Mouse (Mus musculus) induced T-regulatory cell, adult 2 months (primary cell): ENCODE data around the gene Atp10b.

Source experiments
- DNase-seq: peaks from one replicate; pipeline ENCODE4 v3.0.0-alpha.2; 2012; ENCODE audit warnings: low read depth

Atp10b gene

DNA sequence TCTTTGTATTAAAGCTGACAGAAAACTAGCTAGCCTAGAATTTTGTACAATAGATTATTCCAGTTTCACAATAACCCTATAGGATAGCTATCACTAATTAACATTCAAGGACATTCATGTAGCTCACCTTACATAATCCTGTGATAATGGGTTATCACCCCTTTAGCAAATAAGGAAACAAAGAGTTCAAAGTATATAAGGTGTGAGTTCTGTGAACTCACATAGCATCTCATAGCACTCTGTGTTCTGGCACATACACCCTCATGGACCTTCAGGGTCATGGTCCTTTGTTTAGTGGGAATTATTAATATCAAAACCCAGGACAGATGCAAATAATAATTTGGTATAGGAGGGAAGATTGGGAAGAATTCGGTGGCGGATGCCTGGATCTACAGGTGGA is 50.4 kb downstream of the Atp10b start:
- no peak for DNase-seq

DNA sequence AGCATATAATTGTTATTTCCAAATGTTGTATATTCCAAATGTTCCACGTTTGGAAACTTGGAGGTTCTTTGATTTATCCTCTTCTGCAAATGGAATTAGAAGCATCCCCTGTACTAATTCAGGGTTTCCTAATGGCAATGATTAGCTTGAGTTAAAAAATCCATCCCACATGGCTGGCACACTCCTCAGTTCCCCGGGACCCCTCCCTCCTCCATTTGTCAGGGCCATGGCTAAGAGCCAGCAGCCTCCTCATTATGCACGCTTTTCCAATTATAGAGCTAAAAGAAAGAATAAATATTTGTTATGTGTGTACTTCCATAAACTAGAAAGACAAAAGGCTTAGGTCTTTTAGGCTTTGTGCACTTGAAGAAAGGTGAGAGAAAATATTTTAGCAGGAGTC is 53.9 kb downstream of the Atp10b start:
- no peak for DNase-seq

DNA sequence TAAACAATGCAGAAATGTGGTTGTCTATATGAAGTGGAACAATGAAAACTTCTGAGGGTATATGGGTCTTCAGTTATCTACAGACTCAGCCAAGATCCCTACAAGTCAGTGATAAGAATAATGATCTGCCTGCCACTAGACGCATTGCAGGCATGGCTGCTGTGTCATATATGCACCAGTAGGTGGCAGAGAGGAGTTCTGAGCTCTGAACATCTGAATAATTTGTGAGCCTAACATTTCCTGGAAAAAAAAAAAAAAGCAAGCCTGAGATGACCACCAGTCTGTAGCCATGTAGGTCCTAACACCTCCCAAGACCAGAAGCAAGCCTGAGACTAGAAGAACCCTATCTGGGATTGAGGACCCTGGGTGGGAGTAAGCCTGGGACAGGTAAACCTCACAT is 63.5 kb downstream of the Atp10b start:
- DNase-seq: peak; percentile 52

DNA sequence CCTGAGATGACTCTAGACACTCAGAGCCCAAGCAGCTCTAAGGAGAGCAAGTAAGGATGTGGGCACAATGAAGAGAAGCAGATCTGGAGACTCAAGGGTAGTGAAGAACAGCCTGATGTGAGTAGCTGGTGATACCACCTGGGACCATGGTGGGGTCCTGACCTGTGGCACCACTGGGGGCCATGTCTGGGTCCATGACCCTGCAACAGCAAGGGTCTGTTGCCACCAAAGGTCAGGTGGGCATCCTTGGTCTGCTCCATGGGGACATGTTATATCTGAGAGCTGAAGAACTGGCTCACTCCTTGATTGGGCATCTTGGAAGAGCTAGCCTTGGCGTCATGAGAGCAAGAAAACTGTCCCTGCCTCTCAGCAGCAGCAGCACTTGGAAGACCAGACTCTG is 64.1 kb downstream of the Atp10b start:
- DNase-seq: no peak

DNA sequence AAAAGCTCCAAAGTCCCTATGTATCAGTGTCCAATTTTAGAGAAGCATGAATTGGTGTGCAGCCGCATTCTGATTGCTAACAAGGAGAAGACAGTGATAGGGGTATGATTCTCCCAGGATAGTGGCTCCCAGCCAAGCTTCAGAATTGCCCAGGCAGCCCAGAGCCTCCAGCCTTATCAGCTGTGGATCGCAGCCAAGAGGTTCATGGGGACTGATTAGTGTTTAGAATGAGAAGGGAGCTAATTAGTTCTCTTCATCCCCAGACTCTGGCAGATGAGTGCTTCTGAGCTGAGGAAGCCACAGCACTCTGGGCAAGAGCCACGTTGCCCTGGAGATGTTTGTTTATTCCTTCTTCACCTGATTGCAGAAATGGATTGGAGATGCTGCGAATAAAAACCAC is 67.3 kb downstream of the Atp10b start:
- no peak for DNase-seq

DNA sequence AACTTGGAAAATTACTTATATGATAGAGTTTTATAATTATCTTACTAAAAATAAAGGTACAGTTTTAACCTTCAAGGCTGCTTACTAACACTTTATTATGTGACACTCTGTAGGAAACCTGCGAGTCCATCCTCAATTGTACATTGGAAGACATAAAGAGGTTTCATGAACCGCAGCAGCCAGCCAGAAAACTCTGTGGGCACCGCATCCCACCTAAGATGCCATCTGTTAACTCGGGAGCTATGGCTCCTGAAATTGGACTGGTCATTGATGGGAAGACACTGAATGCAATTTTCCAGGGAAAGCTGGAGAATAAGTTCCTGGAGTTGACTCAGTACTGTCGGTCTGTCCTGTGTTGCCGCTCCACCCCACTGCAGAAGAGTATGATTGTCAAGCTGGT is 80.6 kb downstream of the Atp10b start:
- DNase-seq: no peak

DNA sequence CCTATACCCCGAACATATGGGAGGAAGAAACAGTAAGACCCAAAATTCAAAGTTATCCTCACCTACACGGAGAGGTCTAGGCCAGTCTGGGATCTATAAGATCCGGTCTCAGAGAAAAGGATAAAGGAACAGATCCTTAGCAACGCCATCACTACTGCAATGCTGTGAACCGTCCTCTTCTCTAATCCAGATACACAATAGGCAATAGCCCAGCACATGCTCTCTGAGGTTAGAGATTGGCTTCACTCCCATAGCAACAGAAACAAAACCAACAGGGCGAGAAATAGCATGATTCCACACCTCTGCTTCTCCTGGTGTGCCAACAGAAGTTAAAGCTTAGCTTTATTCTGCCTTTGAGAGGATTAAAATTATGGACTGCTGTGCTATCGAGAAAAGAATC is 82.4 kb downstream of the Atp10b start:
- no peak for DNase-seq

DNA sequence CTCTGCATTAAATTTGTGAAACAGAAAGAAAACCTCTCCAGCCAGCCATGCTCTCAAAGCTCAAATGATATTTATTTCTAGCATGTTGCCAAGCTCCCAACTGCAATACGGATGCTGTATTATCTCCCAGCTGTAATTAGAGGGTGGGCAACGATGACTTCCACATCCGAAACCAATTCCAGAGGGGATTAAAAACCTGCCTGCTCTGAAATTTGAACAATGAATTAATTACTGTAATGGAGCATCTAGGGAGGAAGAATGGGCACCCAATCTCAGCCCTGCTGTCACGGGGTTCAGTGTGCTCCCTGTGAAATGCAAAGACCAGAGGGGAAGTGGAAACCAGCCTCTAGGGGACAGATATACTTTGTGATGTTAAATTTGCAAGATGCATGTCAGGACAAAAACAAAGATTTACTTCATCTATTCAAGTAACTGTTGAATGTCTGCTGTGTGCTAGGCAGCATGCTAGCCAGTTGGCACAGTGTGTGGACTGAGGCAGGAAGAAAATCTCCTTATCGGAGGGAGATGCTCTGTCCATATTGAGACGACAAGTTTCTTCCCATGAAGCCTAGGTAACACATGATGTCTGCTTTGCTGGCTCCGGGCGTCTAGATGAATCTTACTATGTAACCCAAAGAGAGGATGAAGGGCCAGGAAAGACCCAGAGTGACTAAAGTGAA is 86.8 kb downstream of the Atp10b start:
- no peak for DNase-seq

DNA sequence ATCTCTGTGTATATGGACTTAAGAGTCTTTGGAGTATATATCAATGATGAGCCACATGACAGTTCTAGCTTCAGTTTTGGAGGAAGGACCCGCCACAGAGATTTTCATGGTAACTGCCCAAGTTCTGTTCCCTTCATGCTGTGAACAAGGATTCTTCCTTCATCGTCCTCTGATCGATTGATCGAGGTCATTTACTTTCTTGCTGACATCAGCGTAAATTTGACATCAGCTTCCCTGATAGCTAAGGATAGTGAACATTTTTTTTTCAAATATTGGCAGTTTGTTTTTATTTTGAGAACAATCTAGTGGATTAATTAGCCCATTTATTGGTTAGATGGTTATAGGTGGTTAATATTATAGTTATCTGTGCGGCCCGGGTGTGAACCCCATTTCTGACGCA is 90.1 kb downstream of the Atp10b start:
- DNase-seq: no peak

DNA sequence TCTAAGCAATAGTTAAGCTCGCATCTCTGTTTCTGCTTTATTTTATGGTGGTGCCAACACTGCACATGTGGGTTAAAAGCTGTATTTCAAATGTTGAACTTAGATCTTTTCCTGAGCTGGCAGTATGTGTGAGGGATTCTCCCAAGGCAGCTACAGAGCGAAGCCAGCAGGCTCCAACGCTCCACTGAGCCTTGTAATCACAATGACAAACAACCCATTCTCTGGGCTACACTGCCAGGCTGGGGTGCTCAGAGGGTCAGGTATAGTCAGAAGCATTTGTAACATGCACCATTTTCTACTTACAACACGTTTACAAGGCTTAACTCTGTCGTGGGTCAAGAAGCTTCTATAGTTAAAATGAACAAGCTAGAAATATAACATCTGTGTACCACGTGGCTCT is 103.4 kb downstream of the Atp10b start:
- DNase-seq: no peak

DNA sequence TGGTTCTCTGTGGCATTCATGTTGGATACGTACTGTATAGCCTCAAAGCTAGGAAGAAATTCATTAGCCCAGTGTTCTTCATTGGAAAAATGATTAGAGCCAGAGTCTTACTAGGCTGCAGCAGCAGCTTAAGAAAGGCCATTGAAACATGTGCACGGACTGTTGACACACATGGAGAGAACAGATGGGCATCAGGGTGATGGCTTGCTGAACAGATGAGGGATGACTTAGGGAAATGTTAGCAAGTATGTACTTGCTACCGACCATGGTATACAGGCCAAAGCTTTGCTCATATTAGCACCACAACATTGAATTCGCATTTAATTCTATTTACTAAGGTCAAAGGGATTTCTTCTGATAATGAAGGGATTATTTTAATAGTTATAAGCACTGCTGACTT is 105.6 kb downstream of the Atp10b start:
- DNase-seq: no peak

DNA sequence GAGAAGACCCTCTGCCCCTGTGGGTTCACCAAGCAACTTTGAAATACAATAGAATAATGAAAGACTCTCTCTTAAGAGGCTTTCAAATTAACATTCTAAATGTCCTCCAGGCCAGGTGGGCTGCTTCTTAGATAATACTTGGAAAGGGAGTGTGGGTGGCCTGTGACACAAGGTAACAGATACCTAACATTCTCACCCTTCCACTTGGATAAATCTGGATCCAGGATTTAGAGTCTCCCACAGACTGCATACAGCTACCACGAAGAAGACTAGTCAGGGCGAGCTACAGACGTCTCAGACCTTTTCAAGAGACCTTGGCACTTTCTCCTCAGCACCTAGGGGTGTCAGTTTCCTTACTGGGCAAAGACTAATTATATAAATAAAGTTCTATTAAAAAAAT is 107.6 kb downstream of the Atp10b start:
- no peak for DNase-seq

DNA sequence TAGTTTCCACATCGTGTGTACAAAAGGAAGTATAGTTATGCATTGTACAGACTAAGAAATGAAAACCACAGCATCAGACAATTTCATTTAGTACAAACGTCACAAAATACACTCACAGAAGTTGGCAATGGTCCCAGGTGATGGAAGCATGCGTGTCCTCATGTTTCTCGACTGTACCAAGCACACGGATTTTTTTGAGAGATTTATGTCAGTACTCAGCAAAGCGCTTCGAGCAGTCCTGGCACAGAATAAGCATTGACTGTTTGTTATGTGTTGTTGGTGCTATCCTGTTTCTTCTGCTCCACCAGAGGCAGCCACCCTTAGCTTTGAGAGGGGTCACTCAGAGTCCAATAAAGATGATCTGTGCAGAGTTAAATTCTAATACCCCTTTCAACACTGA is 108.1 kb downstream of the Atp10b start:
- DNase-seq: no peak

DNA sequence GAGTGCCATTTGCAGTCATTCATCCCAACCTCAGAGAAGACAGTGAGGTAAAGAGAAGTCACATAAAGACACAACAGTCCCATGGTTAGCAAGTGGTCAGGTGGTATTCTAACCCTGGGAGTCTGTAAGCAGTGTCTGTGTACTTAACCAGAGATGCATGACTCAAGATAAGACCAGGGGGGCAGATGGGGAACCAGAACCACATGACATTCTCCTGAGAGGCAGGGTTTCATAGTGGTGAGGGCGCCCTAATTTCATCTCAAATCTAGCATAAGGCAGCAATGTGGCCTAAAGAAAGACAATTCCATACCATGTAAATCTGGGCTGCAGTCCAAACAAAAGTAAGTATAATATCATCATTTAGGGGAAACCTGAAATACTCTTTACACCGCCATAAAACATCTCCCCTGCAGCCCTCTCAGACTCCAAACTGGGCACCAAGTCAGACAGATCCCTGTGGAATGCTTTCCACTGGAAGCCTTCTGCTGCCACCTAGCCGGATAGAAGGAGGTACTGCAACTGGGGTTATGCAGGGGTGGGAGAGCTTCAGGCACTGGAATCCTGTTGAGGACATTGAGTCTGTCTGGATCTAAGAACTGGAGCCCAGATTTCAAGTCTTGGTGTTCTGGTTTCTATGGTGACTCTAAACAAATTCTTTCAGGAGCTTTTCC is 114.0 kb downstream of the Atp10b start:
- DNase-seq: peak; percentile 30

DNA sequence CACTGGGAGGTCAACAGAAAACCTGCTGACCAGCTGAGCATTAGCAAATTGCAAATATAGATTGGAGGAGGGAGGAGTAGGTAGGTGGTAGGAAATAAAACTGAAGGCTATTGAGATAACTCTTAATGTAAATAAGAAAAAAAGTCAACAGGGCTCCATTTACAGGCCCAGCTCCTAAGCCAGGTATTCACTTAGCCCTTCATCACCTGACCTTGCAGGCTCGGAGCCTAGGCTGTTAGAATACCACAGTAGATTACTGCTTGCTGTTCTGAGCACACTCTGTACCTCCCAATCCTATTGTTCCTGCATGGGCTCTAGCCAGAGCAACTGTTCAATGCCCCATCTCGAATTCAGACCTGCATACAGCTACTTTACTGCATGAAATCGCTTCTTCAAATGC is 117.8 kb downstream of the Atp10b start:
- DNase-seq: no peak

DNA sequence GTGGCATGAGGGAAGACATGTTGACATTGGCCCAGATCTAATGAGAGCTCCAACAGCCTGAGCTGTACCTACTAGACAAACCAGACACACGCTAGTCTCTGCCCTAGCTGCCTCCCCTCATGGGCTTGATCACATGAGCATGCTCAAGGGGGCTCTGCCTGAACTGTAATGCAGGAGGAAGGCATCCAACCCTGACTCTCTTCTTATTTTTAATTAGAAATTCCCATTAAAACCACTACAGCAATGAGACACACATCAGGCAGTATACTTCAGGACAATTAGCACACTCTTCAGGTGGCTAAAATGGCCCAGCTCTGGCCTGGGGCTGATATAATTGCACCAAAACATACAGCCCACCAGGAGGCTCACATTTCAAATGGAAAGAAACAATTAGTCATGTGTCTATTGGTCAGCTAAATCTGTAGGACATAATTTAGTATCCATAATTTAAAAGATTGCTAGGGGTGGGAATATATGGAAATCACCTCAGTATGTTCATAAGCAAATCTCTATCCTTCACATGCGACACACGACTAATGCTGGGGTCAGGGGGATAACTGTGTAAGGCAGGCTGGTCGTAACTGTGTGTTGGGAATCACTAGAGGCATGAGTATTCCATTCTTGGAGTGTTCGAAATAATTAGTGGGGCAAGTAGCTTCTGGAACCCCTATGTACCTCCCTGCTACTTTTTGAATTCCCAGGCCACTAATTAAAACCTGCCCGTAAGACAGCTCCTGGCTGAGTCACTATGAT is 120.0 kb downstream of the Atp10b start:
- no peak for DNase-seq

DNA sequence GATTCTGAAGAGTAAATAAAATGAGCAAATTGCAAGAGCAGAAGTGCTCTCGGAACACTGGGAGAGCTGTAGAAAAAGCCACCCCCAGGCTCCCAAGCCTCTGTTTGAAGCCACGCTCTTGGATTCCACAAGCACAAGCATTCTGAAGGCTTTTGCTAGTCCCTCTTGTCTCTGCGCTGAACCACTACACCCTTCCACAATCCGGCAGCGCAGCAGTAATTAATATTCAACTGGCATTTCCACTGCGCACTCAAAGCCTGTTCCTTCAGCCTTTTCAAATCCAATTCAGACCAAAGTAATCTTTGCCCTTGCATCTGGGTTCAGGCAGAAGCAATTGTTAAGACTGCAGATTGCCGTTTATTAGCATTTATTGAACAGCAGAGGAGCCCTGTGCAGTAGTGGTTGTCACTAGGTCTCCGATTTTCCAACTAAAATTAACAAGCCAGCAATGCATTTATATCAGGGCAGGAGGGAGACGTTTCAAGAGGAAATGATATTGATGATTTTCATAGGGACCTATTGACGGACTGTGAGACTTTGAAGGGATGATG is 120.7 kb downstream of the Atp10b start:
- no peak for DNase-seq

DNA sequence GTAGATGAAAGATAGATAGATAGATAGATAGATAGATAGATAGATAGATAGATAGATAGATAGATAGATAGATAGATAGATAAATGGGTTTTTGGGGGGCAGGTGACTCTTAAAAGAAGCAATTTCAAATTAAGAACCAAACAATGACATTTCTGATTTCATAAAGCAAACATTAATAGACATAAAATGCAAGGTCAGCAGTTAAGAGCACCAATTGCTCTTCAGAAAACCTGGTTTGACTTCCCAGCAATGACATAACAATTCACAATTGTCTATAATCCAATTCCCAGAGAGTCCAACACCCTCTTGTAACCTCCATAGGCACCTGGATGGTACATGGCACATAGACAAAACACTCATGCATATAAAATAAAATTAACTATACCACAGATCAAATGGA is 124.2 kb downstream of the Atp10b start:
- no peak for DNase-seq

DNA sequence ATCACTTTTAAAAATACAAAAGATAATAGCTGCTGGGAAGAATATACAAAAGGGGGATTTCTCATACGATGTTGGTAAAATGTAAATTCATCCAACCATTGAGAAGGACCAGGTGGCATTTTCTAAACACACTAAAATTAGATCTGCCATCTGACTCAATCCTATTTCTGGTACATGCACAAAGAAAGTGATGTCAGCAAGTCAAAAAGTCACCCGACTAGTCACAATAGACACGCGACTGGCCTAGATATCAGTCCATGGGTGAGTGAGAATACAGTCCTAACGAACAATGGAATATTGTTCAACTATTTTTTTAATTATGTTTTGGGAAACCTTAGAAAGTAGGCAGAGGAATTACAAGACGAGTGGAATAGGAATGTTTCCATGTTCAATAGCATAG is 147.9 kb downstream of the Atp10b start:
- no peak for DNase-seq

DNA sequence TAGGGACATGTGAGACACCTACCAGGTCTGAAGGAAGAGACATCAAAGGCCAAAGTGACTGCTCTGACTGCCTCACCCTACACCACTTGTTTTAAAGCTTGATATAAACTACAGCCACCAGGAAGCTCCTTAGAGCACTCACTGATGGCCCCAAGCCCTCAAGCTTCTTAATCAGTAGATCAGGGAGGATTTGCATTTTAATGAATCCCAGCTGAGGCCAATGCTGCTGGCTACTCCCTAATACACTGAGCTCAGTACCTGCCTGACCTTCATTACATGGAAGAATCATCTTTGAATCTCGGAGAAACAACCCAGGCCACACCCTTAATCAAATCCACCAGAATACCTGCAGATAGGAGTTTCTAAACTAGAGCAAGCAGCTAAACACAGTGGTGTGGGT is 161.3 kb downstream of the Atp10b start:
- DNase-seq: no peak
